Mouse (Mus musculus) midbrain, embryonic 10.5 days (tissue): ENCODE results near the gene Rap1gds1. TPM values are rescaled to one million over a fixed set of nuclear protein-coding genes. Genes with fewer than 3 reads are reported as not detected.
A peak's percentile ranks its signal among the peaks of the same experiment; 100 is the strongest.

ENCODE experiments used
- DNase-seq: peaks from one replicate; pipeline ENCODE4 v3.0.0-alpha.2; 2017; ENCODE audit warnings: low spot score
- H3K27ac ChIP-seq: fragments of 300-500 bp; sonication (generic); replicated peaks from 2 replicates; pipeline ENCODE4 v1.5.1; 2016; ENCODE audit warnings: mild to moderate bottlenecking
- H3K27me3 ChIP-seq: fragments of 300-500 bp; sonication (generic); 2 replicates; pipeline ENCODE4 v1.6.1; 2016; ENCODE audit warnings: low read depth, mild to moderate bottlenecking; ENCODE audit not compliant: poor library complexity, severe bottlenecking
- H3K36me3 ChIP-seq: fragments of 300-500 bp; sonication (generic); 2 replicates; pipeline ENCODE4 v1.6.1; 2016; ENCODE audit warnings: mild to moderate bottlenecking, moderate library complexity
- H3K4me1 ChIP-seq: fragments of 300-500 bp; sonication (generic); 2 replicates; pipeline ENCODE4 v1.6.1; 2016
- H3K4me3 ChIP-seq: fragments of 300-500 bp; sonication (generic); 2 replicates; pipeline ENCODE4 v1.5.1; 2016; ENCODE audit warnings: mild to moderate bottlenecking, moderate library complexity
- H3K9me3 ChIP-seq: fragments of 300-500 bp; sonication (generic); replicated peaks from 2 replicates; pipeline ENCODE4 v1.6.1; 2016; ENCODE audit warnings: mild to moderate bottlenecking
- WGBS: fragments of 180-500 bp; shearing (Covaris S2); methylation state at CpG from one replicate; pipeline ENCODE4 v1.1.7; 2016; 5-methylcytosine and 5-hydroxymethylcytosine counted together
- polyA plus RNA-seq: library from polyadenylated mRNA; unstranded; fragments of >200 nt; fragmentation: Nextera tagmentation; extraction: Ambion mirVana; gene quantifications from 2 replicates; pipeline ENCODE4 v1.2.1, GENCODE M21; 2016

Gene Rap1gds1
- polyA plus RNA-seq, 1 experiment from 2014 or later, result 58.4 TPM

GRCm38 (mm10) chr3:138917016-138917415 is 158.0 kb downstream of the Rap1gds1 start:
- 86% methylated on average over 4 of the region's 4 CpGs for WGBS
- H3K27me3 ChIP-seq, result no peaks in the 10 kb centered on the region
- H3K4me3 ChIP-seq, result no peak overlapping the region
- DNase-seq, result peak; percentile 10
- 0 out of 2 replicates have a peak, but pooled peaks cover 3% of the 10 kb centered on the region for H3K36me3 ChIP-seq
- no peaks in the 10 kb centered on the region for H3K9me3 ChIP-seq
- no peak overlapping the region for H3K27ac ChIP-seq
- no peaks in the 10 kb centered on the region for H3K4me1 ChIP-seq

GRCm38 (mm10) chr3:138916591-138916990 is 158.4 kb downstream of the Rap1gds1 start:
- H3K4me1 ChIP-seq, result no peaks in the 10 kb centered on the region
- no peak overlapping the region for H3K27ac ChIP-seq
- no peaks in the 10 kb centered on the region for H3K27me3 ChIP-seq
- 0 out of 2 replicates have a peak, but pooled peaks cover 3% of the 10 kb centered on the region for H3K36me3 ChIP-seq
- H3K4me3 ChIP-seq, result no peak overlapping the region
- DNase-seq, result no peak
- 94% methylated on average over 4 of the region's 4 CpGs for WGBS
- H3K9me3 ChIP-seq, result no peaks in the 10 kb centered on the region

GRCm38 (mm10) chr3:138914626-138915288 is 160.2 kb downstream of the Rap1gds1 start:
- Histone ChIP-seq H3K27me3 (no peaks in the 10 kb centered on the region), H3K9me3 (no peaks in the 10 kb centered on the region), H3K27ac (0 out of 2 replicates have a peak overlapping the region, but pooled peaks have one; percentile 23), H3K4me3 (no peak overlapping the region), H3K36me3 (no peaks in the 10 kb centered on the region), H3K4me1 (no peaks in the 10 kb centered on the region)
- peak; percentile 6 for DNase-seq
- 73% methylated on average over 8 of the region's 8 CpGs for WGBS

- WGBS, result 87% methylated on average over 8 of the region's 8 CpGs
- DNase-seq, result no peak
- H3K36me3 ChIP-seq, result no peaks in the 10 kb centered on the region
- H3K4me1 ChIP-seq, result no peaks in the 10 kb centered on the region
- no peaks in the 10 kb centered on the region for H3K27me3 ChIP-seq
- H3K27ac ChIP-seq, result no peak overlapping the region
- no peaks in the 10 kb centered on the region for H3K9me3 ChIP-seq
- no peak overlapping the region for H3K4me3 ChIP-seq
Observed at GRCm38 (mm10) chr3:138912504-138912903, 162.5 kb downstream of the Rap1gds1 start.

GRCm38 (mm10) chr3:138909313-138909712 is 165.7 kb downstream of the Rap1gds1 start:
- peak; percentile 8 for DNase-seq
- Histone ChIP-seq H3K27ac (no peak overlapping the region), H3K36me3 (no peaks in the 10 kb centered on the region), H3K4me1 (peaks cover 16% of the 10 kb centered on the region), H3K9me3 (no peaks in the 10 kb centered on the region), H3K4me3 (no peak overlapping the region), H3K27me3 (no peaks in the 10 kb centered on the region)
- 86% methylated on average over 2 of the region's 2 CpGs for WGBS

GRCm38 (mm10) chr3:138906112-138906880 is 168.7 kb downstream of the Rap1gds1 start:
- H3K4me3 ChIP-seq, result no peak overlapping the region
- no peaks in the 10 kb centered on the region for H3K27me3 ChIP-seq
- peaks cover 16% of the 10 kb centered on the region for H3K4me1 ChIP-seq
- peaks cover 15% of the 10 kb centered on the region for H3K36me3 ChIP-seq
- peak; percentile 67 for DNase-seq
- H3K9me3 ChIP-seq, result no peaks in the 10 kb centered on the region
- WGBS, result 36% methylated on average over 17 of the region's 17 CpGs
- peak overlapping the region; percentile 75 for H3K27ac ChIP-seq

GRCm38 (mm10) chr3:138905678-138906077 is 169.3 kb downstream of the Rap1gds1 start:
- H3K4me1 ChIP-seq, result peaks cover 16% of the 10 kb centered on the region
- no peaks in the 10 kb centered on the region for H3K27me3 ChIP-seq
- WGBS, result 42% methylated on average over 7 of the region's 7 CpGs
- peaks cover 22% of the 10 kb centered on the region for H3K36me3 ChIP-seq
- H3K4me3 ChIP-seq, result no peak overlapping the region
- H3K9me3 ChIP-seq, result no peaks in the 10 kb centered on the region
- peak overlapping the region; percentile 75 for H3K27ac ChIP-seq
- DNase-seq, result peak; percentile 37

GRCm38 (mm10) chr3:138900571-138901141 is 174.3 kb downstream of the Rap1gds1 start:
- DNase-seq, result no peak
- Histone ChIP-seq H3K4me3 (no peak overlapping the region), H3K27ac (no peak overlapping the region), H3K36me3 (peaks cover 56% of the 10 kb centered on the region), H3K4me1 (peaks cover 7% of the 10 kb centered on the region), H3K9me3 (no peaks in the 10 kb centered on the region), H3K27me3 (no peaks in the 10 kb centered on the region)
- 90% methylated on average over 9 of the region's 9 CpGs for WGBS

GRCm38 (mm10) chr3:138898055-138898454 is 176.9 kb downstream of the Rap1gds1 start:
- peaks cover 63% of the 10 kb centered on the region for H3K36me3 ChIP-seq
- WGBS, result 93% methylated on average over 8 of the region's 8 CpGs

GRCm38 (mm10) chr3:138897500-138897899 is 177.5 kb downstream of the Rap1gds1 start:
- H3K36me3 ChIP-seq, result peaks cover 59% of the 10 kb centered on the region

More at GRCm38 (mm10) chr3:138898055-138898454, 176.9 kb downstream of the Rap1gds1 start:
- Histone ChIP-seq H3K27ac (no peak overlapping the region), H3K9me3 (no peaks in the 10 kb centered on the region), H3K4me3 (no peak overlapping the region), H3K27me3 (no peaks in the 10 kb centered on the region), H3K4me1 (peaks cover 13% of the 10 kb centered on the region)
- DNase-seq, result no peak

GRCm38 (mm10) chr3:138893520-138893919 is 181.5 kb downstream of the Rap1gds1 start:
- DNase-seq, result no peak

More at GRCm38 (mm10) chr3:138897500-138897899, 177.5 kb downstream of the Rap1gds1 start:
- Histone ChIP-seq H3K4me3 (no peak overlapping the region), H3K27ac (no peak overlapping the region), H3K27me3 (no peaks in the 10 kb centered on the region), H3K4me1 (peaks cover 14% of the 10 kb centered on the region), H3K9me3 (no peaks in the 10 kb centered on the region)
- 89% methylated on average over 11 of the region's 11 CpGs for WGBS
- DNase-seq, result no peak

GRCm38 (mm10) chr3:138889769-138890295 is 185.2 kb downstream of the Rap1gds1 start:
- WGBS, result 88% methylated on average over 10 of the region's 10 CpGs
- Histone ChIP-seq H3K27ac (no peak overlapping the region), H3K36me3 (0 out of 2 replicates have a peak, but pooled peaks cover 1% of the 10 kb centered on the region), H3K27me3 (no peaks in the 10 kb centered on the region), H3K4me1 (peaks cover 16% of the 10 kb centered on the region), H3K4me3 (no peak overlapping the region), H3K9me3 (no peaks in the 10 kb centered on the region)
- no peak for DNase-seq

More at GRCm38 (mm10) chr3:138893520-138893919, 181.5 kb downstream of the Rap1gds1 start:
- Histone ChIP-seq H3K27me3 (no peaks in the 10 kb centered on the region), H3K4me3 (no peak overlapping the region), H3K27ac (no peak overlapping the region; the same call in 1 of the 2 replicates), H3K4me1 (peaks cover 16% of the 10 kb centered on the region), H3K9me3 (no peaks in the 10 kb centered on the region), H3K36me3 (peaks cover 24% of the 10 kb centered on the region)
- 59% methylated on average over 5 of the region's 5 CpGs for WGBS
